Mouse (Mus musculus) adrenal gland, postnatal 25 days (tissue): ENCODE data around the gene 4921517D22Rik. TPM values are rescaled to one million over a fixed set of nuclear protein-coding genes. Genes with fewer than 3 reads are reported as not detected.

Source experiments
- DNase-seq: peaks from one replicate; pipeline ENCODE4 v3.0.0; 2021; ENCODE audit warnings: mixed read lengths
- total RNA-seq: library from RNA; stranded (reverse); gene quantifications from 2 replicates; pipeline ENCODE4 v1.2.3, GENCODE M21; 2021

4921517D22Rik gene
- total RNA-seq, 1 experiment from 2014 or later, result not detected

DNA sequence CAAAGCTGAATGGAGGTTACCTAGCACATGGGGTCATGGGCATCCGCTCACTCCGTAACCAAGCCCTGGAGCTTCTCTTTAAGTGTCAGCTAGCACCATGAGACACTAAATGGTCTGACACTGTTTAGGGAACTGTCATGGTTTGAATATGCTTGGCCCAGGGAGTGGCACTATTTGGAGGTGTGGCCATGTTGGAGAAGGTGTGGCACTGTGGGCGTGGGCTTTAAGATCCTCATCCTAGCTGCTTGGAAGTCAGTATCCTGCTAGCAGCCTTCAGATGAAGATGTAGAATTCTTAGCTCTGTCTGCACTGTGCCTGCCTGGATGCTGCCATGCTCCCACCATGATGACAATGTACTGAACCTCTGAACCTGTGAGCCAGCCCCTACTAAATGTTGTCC lies 33.5 kb downstream of the 4921517D22Rik start:
- DNase-seq, result no peak

DNA sequence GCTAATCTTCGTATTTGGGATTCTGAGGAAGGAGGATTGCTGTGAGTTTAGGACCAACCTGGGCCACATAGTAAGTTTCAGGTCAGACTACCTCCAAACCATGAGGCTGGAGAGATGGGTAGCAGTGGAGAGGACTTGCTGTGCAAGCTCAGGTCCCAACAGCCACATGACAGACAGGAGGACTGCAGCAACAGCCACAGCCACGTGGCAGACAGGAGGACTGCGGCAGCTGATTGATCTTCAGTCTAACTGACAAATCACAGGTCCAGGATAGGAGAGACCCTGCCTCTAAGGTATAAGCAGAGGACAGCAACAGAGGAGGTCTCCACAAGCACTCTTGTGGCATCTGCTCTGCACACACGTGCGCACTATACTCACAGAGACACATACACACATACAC lies 36.1 kb downstream of the 4921517D22Rik start:
- no peak for DNase-seq

DNA sequence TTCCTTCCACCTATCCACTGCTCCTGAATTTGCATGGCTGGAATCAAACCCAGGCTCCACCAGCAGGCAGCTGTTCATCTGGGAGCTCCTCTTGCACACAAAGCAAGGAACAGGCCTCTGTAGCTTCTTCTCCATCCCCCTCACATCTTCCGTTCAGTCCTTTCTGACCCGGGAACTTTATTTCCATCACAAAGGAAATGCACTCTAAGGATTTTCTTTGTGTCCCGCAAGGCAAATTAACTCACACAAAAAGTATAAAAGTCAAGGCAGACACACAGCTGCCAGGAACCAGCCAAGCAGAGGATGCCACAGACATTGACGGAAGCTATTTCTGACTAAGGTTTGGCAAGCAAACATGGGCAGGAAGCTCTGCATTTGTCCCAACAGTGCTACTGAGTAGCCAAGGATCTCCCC lies 36.9 kb downstream of the 4921517D22Rik start:
- no peak for DNase-seq

DNA sequence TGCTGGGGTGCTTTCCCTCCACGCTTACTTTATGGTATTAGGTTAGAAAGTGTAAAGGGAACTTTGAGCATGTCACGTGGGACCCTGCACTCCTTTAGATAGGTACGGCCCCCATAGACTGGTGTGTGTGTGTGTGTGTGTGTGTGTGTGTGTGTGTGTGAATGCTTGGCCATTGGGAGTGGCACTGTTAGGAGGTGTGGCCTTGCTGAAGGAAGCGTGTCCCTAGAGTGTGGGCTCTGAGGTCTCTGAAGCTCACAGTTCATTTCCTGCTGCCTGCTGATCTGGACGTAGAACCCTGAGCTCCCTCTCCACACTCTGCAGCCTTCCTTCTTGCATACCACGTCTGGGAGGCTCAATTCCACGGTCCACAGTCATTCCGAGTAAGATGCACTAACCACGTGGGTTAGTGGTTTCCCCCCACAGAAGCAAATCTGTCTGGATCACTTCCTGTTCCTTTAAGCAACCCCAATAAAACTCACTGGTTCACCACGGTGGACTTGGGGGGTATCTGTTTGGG lies 37.5 kb downstream of the 4921517D22Rik start:
- no peak for DNase-seq

DNA sequence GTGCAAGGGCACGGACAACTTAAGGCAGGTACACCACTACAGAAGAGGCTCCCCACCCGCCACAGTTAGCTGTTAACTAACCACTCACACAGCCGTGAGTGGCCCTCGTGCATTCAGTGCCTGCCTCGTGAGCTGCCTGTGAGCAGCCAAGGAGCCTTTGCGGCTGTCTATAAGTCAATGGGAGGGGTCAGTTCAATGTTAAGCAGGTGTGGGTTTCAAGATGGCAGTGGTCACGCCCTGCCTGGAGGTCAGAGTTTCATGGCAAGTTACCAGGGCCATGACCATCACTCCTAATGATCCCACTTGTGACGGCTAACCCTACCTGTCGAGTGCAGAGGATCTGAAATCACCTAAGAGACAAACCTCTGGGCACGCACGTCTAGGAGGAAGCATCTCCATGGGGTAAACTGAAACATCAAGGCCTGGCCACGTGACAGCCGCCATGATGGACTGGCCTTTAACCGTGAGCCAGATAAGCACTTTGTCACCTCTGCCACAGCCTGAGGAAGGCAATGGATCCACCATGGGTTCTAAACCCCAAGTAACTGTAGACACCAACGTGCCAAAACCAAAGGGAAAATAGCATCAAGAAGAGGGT lies 38.1 kb downstream of the 4921517D22Rik start:
- DNase-seq, result no peak

DNA sequence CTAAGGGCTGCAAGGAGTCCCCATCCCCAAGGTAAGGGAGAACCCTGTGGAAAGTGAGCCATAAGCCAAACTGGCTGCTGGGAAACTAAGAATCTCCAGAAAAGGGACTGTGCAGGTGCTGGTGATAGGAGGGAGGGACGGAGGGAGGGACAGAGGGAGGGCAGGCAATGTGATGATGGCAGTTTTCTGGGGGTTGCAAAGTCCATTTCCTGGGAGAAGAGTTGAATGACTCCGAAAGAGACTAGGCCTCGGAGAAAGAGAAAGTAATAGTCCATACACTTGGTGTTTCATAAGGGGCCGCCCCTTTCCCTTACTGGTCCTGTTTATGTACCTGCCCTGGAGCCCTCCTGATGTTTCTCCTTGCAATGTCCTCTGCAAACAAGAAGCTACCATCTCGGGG lies 39.4 kb downstream of the 4921517D22Rik start:
- no peak for DNase-seq

DNA sequence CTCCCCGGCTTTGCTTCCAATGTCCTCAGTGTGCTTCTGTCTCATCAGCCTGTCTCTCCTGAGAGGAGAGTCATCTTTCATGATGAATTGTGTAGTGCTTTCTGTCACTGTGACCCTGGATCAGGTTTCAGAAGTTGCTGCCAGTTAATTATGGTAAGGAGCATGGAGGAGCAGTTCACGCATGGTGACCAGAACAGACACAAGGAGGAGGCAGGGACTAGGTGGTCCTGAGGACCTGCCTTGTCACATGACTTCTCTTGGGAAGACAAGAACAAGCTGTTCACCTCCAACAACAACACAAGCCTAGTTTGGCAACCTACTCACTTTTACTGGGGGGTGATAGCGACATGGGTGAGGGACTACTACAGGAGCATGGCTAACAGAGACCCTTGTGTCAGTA lies 40.8 kb downstream of the 4921517D22Rik start:
- DNase-seq, result no peak

DNA sequence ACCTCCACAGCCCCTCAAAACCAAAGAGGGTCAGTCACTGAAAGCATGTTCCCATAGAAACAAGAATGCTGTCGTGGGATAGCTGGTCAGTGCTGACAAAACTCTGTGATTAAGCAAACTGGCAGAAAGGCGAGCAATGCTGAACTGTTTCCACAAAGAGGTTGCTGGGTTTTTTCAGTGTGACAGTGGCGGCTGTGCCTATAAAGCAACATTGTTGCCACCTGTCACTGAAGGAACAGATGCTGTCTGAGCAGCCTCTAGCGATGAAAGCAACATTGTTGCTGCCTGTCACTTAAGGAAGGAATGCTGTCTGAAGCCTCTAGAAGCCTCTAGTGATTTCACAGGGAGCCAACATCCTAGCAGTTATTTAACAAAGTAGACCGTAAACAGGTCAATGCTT lies 41.3 kb downstream of the 4921517D22Rik start:
- DNase-seq, result no peak

DNA sequence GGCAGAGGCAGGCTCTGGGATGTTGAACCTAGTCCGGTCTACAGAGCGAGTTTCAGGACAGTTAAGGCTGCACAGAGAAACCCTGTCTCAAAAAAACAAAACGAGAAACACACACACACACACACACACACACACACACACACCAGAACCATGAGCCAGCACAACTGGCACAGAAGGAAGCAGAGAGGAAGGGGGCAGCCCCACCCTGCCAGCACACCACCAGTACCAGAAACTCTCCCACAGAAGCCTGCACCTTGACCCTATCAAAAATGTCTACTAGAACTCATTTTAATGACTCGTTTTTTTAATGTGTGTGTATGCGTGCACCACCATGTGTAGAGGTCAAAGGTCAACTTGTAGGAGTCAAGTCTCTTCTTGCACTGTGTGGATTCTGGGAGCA lies 44.1 kb downstream of the 4921517D22Rik start:
- no peak for DNase-seq

DNA sequence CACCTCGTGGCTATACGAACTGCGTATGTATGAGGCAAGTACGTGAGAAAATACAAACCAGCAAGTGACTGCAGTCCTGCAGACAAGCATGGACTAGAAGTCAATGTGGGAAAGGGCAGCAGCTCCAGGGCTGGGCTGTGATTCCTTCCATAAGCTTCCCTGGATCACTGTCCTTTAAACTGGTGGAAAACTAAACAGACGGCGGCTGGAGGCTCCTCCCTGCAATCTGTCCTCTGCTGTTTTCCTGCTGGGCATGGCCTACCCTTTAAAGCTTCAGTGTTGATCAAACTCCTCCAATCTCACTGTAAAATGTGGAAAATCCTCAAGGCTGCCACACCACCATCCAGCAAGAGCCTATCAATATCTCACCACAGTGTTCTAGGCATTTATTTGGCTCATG lies 45.3 kb downstream of the 4921517D22Rik start:
- DNase-seq, result no peak

DNA sequence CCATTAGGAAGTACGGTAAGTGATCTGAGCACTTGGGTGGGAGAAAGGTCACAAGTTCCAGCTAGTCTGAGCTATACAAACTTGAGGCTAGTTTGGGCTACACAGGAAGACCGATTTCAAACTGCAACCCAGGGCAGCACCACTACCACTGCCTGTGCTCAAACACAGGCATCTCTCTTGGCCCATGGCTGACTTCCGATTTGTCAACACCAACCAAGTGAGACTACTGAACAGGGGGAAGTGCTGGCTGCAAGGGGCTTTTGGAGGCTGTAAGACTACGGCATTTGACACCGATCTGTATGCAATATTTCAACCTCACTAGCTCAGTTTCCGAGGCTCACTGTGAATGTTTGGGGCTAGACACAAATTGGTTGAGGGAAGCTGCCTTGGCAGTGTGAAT lies 46.4 kb downstream of the 4921517D22Rik start:
- DNase-seq, result no peak

DNA sequence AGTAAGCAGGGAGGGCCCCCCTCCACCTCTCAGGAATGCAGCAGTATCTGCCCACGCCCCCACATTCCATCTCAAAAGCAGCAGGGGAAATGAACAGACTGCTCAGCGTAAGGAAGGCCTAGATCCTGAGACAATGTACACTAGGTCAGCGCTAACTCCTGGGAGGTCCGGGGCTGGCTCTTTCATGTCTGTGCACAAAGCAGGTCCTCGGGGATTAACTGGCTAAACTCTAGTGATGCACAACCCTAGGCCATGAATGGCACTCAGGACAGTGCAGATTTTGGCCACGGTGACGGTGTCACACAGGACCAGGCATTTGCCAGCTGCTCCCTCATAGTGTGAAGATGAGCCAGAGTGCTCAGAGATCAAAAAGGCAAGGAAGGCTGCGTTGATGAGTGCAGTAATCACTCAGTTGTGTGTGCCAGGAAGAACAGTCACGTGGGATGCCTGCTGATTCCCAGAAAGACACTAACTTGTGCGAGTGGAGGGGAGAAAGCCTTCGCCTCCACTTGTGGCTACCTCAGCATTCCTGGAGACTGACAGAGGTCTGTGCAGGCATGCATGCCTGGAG lies 47.1 kb downstream of the 4921517D22Rik start:
- no peak for DNase-seq

DNA sequence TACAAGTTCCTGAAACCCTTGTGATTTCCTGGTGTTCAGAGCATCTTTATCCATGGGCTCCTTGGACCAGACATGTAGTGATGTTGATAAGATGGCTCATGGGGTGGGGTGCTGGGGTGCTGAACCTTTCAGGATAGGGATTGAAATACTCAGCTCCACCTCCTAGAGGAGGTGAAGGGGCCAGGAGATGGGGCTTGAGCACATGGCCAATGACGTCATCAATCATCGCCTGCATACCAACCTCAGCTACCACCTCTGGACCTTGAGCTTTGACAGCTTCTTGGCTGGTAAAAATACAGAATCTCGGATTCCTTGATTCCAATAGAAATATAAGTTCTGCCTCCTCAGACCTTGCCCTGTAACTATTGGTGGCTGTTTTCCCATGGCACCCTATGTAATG lies 48.4 kb downstream of the 4921517D22Rik start:
- no peak for DNase-seq

DNA sequence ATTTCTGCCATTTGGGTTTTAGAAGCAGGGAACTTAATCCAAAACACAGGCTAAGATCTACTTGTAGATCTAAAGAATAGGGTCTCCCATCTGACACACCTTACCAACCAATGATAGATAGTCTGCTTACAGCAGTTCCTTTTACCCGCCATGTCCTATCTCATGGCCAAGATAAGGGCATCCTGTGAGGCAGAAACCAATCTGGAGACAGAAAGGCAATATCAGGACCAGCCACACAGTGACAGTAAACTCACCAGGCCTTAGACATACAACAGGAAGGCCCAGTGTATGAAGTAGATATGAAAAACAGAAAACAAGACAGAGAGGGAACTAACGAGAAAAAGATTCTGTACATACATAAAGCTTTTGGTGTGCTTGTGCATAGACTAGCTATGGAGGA lies 51.1 kb downstream of the 4921517D22Rik start:
- no peak for DNase-seq

DNA sequence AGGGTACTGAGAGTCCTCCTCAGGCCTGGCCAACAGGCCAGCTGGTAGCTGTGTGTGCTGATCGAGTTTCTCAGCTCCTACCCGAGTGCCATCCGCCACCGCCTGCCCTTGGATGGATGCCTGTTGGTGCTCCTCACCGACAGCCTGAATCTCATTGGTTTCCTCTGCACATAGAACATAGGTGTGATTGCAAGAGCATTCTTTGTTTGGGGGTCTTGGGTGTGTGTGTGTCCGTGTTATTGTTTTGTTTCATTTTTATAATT lies 53.8 kb downstream of the 4921517D22Rik start:
- peak; percentile 13 for DNase-seq

DNA sequence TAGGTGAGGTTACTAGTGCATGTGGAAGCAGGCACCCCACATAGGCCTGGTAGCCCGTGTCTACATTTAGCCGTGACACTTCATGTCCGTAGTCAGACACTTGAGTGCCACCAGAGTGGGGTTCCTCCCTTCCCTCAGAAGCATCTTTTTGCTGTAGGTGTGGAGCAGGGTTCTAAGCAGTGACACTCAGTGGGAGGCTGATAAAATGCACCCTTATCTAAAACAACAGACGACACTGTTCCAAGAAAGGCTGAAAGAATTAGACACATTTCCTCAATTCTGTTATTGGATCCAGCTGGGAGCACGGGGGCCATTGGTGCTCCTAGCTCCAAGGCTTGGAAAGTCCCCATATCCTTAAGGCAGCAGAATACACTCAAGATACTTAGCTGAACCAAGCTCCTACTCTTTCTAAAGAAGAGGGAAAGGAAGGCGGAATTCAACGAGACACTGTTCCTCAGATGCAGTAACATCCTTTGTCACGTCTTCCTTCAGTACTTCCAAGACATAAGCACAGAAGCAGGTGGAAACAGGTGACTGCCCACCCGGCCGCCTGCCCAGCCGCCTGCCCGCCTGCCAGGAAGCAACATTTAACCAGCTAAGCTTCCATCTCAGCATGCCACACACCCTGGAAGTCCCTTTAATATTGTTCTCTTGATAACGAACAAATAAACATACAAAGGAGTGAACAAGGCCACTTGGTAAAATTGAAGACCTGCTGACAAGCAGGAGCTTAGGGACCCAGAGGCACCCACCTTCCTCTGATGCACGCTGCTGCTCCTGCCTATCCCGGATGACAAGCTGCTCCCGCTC lies 54.3 kb downstream of the 4921517D22Rik start:
- DNase-seq, result no peak

DNA sequence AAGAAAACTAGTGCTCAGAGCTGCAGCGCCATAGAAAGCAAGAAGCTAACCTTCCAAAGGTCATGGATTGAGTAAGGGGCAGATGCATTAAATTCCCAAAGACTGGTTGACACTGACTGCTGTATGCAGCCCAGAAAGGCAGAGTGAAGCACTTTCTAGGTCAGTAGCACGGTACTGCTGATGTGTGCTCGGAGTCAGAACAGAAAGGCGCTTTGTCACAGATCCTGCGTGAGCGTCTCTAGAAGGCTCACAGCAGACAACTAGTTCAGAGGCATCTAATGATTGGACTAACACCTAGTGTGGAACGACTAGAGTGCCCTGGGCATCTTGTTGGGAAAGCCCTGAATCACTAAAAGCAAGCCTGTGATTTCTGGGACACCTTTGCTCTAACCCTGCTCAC lies 56.1 kb downstream of the 4921517D22Rik start:
- no peak for DNase-seq

Other genes starting within 250 kb of the 4921517D22Rik start
- gene Agtpbp1, start 108.9 kb downstream of the 4921517D22Rik start, total RNA-seq, result 38.4 and 38.7 TPM in 2 replicates
- gene Naa35, start 108.8 kb downstream of the 4921517D22Rik start, total RNA-seq, result 63.1 and 68.0 TPM in 2 replicates
- gene Golm1, start 18.3 kb downstream of the 4921517D22Rik start, total RNA-seq, result 5.7 and 7.2 TPM in 2 replicates
- gene Spata31d1a, start 16.2 kb upstream of the 4921517D22Rik start, total RNA-seq, result not detected in 2 replicates
- gene Spata31d1b, start 18.2 kb upstream of the 4921517D22Rik start, total RNA-seq, result not detected in 2 replicates
- not detected in 2 replicates for gene Spata31d1d, start 37.6 kb upstream of the 4921517D22Rik start, total RNA-seq
- gene 1700014D04Rik, start 52.6 kb upstream of the 4921517D22Rik start, total RNA-seq, result not detected in 2 replicates
- gene Isca1, start 75.7 kb upstream of the 4921517D22Rik start, total RNA-seq, result 82.8 and 99.6 TPM in 2 replicates
- gene Gm49354, start 88.1 kb upstream of the 4921517D22Rik start, total RNA-seq, result not detected in 2 replicates
- gene Tut7, start 129.0 kb upstream of the 4921517D22Rik start, total RNA-seq, result 59.2 and 76.0 TPM in 2 replicates